Mouse (Mus musculus): ENCODE measurements around the gene Ggact. TPM values are rescaled to one million over a fixed set of nuclear protein-coding genes. Genes with fewer than 3 reads are reported as not detected.

Ggact gene
- polyA plus RNA-seq, 1 experiment = not detected

DNA sequence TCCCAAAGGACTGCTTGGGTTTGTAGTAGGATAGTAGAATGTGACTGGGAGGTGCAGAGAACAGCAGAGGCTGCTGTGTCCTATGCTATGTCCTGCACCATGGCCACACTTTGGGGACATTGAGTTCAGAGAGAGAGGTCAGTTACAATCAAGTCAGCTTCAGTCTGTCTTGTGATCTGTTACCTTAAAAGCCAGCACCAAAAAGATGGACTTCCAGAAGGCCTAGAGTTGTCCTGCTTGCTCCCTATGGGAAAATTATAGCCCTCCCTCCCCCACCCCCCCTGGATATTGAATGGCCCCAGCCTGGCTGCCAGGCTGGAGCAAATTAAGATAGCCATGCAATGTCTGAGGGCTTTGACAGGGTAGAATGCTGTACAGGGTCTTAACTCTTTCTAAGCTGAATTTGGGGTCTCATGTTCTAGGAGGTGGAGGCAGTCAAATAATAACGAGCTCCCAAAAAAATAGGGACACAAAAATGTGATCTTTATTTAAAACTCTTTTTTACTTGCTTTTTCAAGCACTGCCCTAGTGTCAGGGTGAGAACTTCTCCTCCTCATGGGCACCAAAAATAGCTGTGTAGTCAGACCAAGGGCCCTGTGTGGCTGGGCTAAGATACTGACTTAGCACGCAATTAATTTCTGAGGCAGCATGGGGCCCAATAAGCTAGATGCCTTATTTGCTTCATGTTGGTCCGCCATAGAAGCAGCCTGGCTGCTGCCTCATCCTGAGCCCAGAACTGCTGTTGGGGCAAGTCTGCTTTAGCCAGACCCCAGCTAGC, 25.7 kb downstream of the Ggact start:
- 68% methylated on average over 3 of the region's 3 CpGs for WGBS
- Histone ChIP-seq H3K4me1 (ENCODE audit: control insufficient read depth, insufficient read depth, low read length) (peaks cover 14% of the 10 kb centered on the region), H3K27ac (ENCODE audit: insufficient read depth, low read depth, low read length) (no peak overlapping the region), H3K4me3 (ENCODE audit: insufficient read depth, low read depth, low read length) (no peak overlapping the region)
- TF ChIP-seq CTCF (IDR thresholded peaks at IDR 0.05; ENCODE audit: insufficient read depth, low read depth, low read length) (no peak), POLR2A (IDR thresholded peaks at IDR 0.05; ENCODE audit: insufficient read depth, low read depth, low read length) (no peak)

GRCm38 (mm10) chr14:122887278-122887677, 26.3 kb downstream of the Ggact start:
- Histone ChIP-seq H3K27ac (ENCODE audit: insufficient read depth, low read depth, low read length) (no peak overlapping the region), H3K4me1 (ENCODE audit: control insufficient read depth, insufficient read depth, low read length) (peaks cover 15% of the 10 kb centered on the region)
- whole genome bisulfite sequencing = 94% methylated on average over 1 of the region's 1 CpGs

DNA sequence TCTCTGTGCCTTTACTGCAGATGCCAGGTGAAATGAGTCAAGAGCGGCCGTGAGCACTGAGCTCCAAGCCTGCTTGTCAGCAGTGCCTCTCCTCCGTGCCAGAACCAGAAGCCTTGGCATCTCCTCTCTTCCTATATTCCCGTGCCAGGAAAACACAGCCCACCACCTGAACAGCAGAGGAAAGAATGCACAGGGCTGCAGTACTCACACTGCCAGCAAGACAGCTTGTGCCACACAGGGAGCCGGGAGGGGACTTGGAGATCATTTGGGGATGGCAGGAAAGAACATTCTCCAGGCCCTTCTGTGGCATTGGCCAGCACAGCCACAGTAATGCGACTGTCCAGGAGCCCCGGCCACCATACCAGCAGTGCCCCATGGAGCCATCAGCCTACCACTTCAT, 27.7 kb downstream of the Ggact start:
- peaks cover 12% of the 10 kb centered on the region for H3K4me1 ChIP-seq (ENCODE audit: control insufficient read depth, insufficient read depth, low read length)
- no peak for TF ChIP-seq POLR2A (IDR thresholded peaks at IDR 0.05; ENCODE audit: insufficient read depth, low read depth, low read length)
- TF ChIP-seq CTCF (IDR thresholded peaks at IDR 0.05; ENCODE audit: insufficient read depth, low read depth, low read length) = no peak
- 75% methylated on average over 7 of the region's 7 CpGs for WGBS
- H3K27ac ChIP-seq (ENCODE audit: insufficient read depth, low read depth, low read length) = no peak overlapping the region
- no peak overlapping the region for H3K4me3 ChIP-seq (ENCODE audit: insufficient read depth, low read depth, low read length)

More at GRCm38 (mm10) chr14:122887278-122887677, 26.3 kb downstream of the Ggact start:
- H3K4me3 ChIP-seq (ENCODE audit: insufficient read depth, low read depth, low read length) = no peak overlapping the region
- TF ChIP-seq CTCF (IDR thresholded peaks at IDR 0.05; ENCODE audit: insufficient read depth, low read depth, low read length) (no peak), POLR2A (IDR thresholded peaks at IDR 0.05; ENCODE audit: insufficient read depth, low read depth, low read length) (no peak)

- Histone ChIP-seq H3K4me1 (ENCODE audit: control insufficient read depth, insufficient read depth, low read length) (0 out of 2 replicates have a peak, but pooled peaks cover 8% of the 10 kb centered on the region), H3K27ac (ENCODE audit: insufficient read depth, low read depth, low read length) (no peak overlapping the region), H3K4me3 (ENCODE audit: insufficient read depth, low read depth, low read length) (no peak overlapping the region)
- WGBS = 61% methylated on average over 10 of the region's 10 CpGs
- no peak for TF ChIP-seq POLR2A (IDR thresholded peaks at IDR 0.05; ENCODE audit: insufficient read depth, low read depth, low read length)
- TF ChIP-seq CTCF (IDR thresholded peaks at IDR 0.05; ENCODE audit: insufficient read depth, low read depth, low read length) = no peak
Measured at GRCm38 (mm10) chr14:122883821-122884584, 29.6 kb downstream of the Ggact start.

GRCm38 (mm10) chr14:122883410-122883806, 30.1 kb downstream of the Ggact start:
- no peak overlapping the region for H3K4me3 ChIP-seq (ENCODE audit: insufficient read depth, low read depth, low read length)
- H3K4me1 ChIP-seq (ENCODE audit: control insufficient read depth, insufficient read depth, low read length) = 0 out of 2 replicates have a peak, but pooled peaks cover 8% of the 10 kb centered on the region
- H3K27ac ChIP-seq (ENCODE audit: insufficient read depth, low read depth, low read length) = no peak overlapping the region

GRCm38 (mm10) chr14:122882795-122883409, 30.7 kb downstream of the Ggact start:
- Histone ChIP-seq H3K4me3 (ENCODE audit: insufficient read depth, low read depth, low read length) (no peak overlapping the region), H3K27ac (ENCODE audit: insufficient read depth, low read depth, low read length) (no peak overlapping the region), H3K4me1 (ENCODE audit: control insufficient read depth, insufficient read depth, low read length) (0 out of 2 replicates have a peak, but pooled peaks cover 8% of the 10 kb centered on the region)
- TF ChIP-seq CTCF (IDR thresholded peaks at IDR 0.05; ENCODE audit: insufficient read depth, low read depth, low read length) (no peak), POLR2A (IDR thresholded peaks at IDR 0.05; ENCODE audit: insufficient read depth, low read depth, low read length) (no peak)
- 78% methylated on average over 7 of the region's 7 CpGs for WGBS

More at GRCm38 (mm10) chr14:122883410-122883806, 30.1 kb downstream of the Ggact start:
- 86% methylated on average over 4 of the region's 4 CpGs for WGBS
- TF ChIP-seq CTCF (IDR thresholded peaks at IDR 0.05; ENCODE audit: insufficient read depth, low read depth, low read length) = no peak
- no peak for TF ChIP-seq POLR2A (IDR thresholded peaks at IDR 0.05; ENCODE audit: insufficient read depth, low read depth, low read length)

DNA sequence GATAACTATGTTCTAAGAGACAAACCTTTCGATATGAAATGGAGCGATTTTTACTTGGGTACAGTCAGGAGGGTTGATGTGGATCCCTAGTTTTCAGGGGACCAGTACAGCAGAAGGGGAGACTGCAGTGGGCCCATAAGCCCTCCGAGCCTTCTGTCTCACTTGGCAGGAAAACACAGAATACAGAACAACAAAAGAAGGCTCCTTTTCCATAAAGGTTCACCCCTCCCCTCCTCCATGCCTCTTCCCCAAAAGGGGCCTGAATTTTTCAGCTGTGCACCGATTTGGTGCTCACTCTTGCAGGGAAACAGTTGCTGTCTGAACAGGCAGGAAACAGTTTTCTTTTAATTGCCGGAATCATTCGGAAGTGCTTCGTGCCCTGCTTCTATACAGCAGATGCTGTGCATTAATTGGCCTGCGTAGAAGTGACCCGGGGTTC, 31.3 kb downstream of the Ggact start:
- TF ChIP-seq POLR2A (IDR thresholded peaks at IDR 0.05; ENCODE audit: insufficient read depth, low read depth, low read length) (no peak), CTCF (IDR thresholded peaks at IDR 0.05; ENCODE audit: insufficient read depth, low read depth, low read length) (no peak)
- Histone ChIP-seq H3K4me3 (ENCODE audit: insufficient read depth, low read depth, low read length) (no peak overlapping the region), H3K27ac (ENCODE audit: insufficient read depth, low read depth, low read length) (no peak overlapping the region), H3K4me1 (ENCODE audit: control insufficient read depth, insufficient read depth, low read length) (0 out of 2 replicates have a peak, but pooled peaks cover 8% of the 10 kb centered on the region)
- 74% methylated on average over 9 of the region's 9 CpGs for WGBS

GRCm38 (mm10) chr14:122881699-122882098, 31.9 kb downstream of the Ggact start:
- TF ChIP-seq POLR2A (IDR thresholded peaks at IDR 0.05; ENCODE audit: insufficient read depth, low read depth, low read length) (no peak), CTCF (IDR thresholded peaks at IDR 0.05; ENCODE audit: insufficient read depth, low read depth, low read length) (no peak)
- Histone ChIP-seq H3K4me1 (ENCODE audit: control insufficient read depth, insufficient read depth, low read length) (0 out of 2 replicates have a peak, but pooled peaks cover 8% of the 10 kb centered on the region), H3K4me3 (ENCODE audit: insufficient read depth, low read depth, low read length) (no peak overlapping the region), H3K27ac (ENCODE audit: insufficient read depth, low read depth, low read length) (no peak overlapping the region)
- WGBS = 92% methylated on average over 2 of the region's 2 CpGs
